8 mouse cellular contexts compared by ENCODE assay signal in genomic region chr11:79188176-79188575, GRCm38 (mm10). TPM values are rescaled to one million over a fixed set of nuclear protein-coding genes. Genes with fewer than 3 reads are reported as not detected.
DNase-seq lines count a peak whose midpoint lies in the region; ATAC-seq lines count a peak whose summit lies in the region.

No protein-coding gene starts in this region.

- ATAC-seq in monocyte, adult 5-6 weeks (replicated peaks; ENCODE audit: insufficient number of reproducible peaks, low FRiP score, low TSS enrichment, poor library complexity, severe bottlenecking), result no peak
- no peak for ATAC-seq in megakaryocyte-erythroid progenitor cell, adult 5-6 weeks (replicated peaks; ENCODE audit: low FRiP score, low TSS enrichment, poor library complexity, severe bottlenecking)

- DNase-seq in layer of hippocampus, adult 11-12 months (ENCODE audit: low spot score), result peak; percentile 46
- no peak for DNase-seq in layer of hippocampus, adult 9-10 months (ENCODE audit: low spot score)
- DNase-seq in cerebellum, adult 8-10 months, result peak; percentile 32
- peak; percentile 62 to 75 for DNase-seq in heart, adult 9 months (ENCODE audit: low spot score in 2 of 2)
- DNase-seq in layer of hippocampus, postnatal 36 days, result peak; percentile 34 to 37
- DNase-seq in ovary, postnatal 36 days (ENCODE audit: low spot score), result peak; percentile 71

RNA-seq across cellular contexts. Expression of gene Ksr1, which starts 42.0 kb away (rescaled TPM):
- total RNA-seq in layer of hippocampus, postnatal 36 days (2021), result 100 to 1,000 TPM; 183 to 261 TPM
- total RNA-seq in monocyte, adult 5-6 weeks (2017), result 5.3 to 11.9 TPM (median 6.9 TPM) in 3 replicates
- 5.4 and 11.9 TPM in 2 replicates for total RNA-seq in megakaryocyte-erythroid progenitor cell, adult 5-6 weeks (2014; fragmentation: Nextera tagmentation)
- total RNA-seq in megakaryocyte-erythroid progenitor cell, adult 5-6 weeks (2017), result 10.6 and 13.6 TPM in 2 replicates

Comparison
In these comparisons a context has a peak if more than half of its experiments do, and no peak if none do; other contexts are left out.
1. RNA of gene Ksr1, which starts 42.0 kb away (total RNA-seq): 183 to 261 TPM in layer of hippocampus, postnatal 36 days; 5.4 to 13.6 TPM in megakaryocyte-erythroid progenitor cell, adult 5-6 weeks and 5.3 to 11.9 TPM in monocyte, adult 5-6 weeks; every median in the first group is over 10 times any median in the second.